Comparison of ENCODE assay signal across 15 mouse cellular contexts in genomic region chr8:121188994-121189393, GRCm38 (mm10).
DNase-seq lines count a peak whose midpoint lies in the region; ATAC-seq and TF ChIP-seq lines count a peak whose summit lies in the region.
"Had no signal": no experiment of that assay in that cellular context is flagged by ENCODE, and none has a peak within 500 bp of the region (broad histone marks: within the 10 kb centered on the region; RNA-seq: fewer than 3 reads in every experiment).

No protein-coding gene starts in this region.

- H3K36me3 ChIP-seq in kidney, postnatal 0 days (ENCODE audit: insufficient read depth, low read length) = no peaks in the 10 kb centered on the region
- H3K36me3 ChIP-seq in neural tube, embryonic 12.5 days = no peaks in the 10 kb centered on the region
- H3K36me3 ChIP-seq in neural tube, embryonic 15.5 days = no peaks in the 10 kb centered on the region
- no peaks in the 10 kb centered on the region for H3K36me3 ChIP-seq in heart, embryonic 12.5 days
- H3K36me3 ChIP-seq in intestine, embryonic 16.5 days (ENCODE audit: control insufficient read depth, insufficient read depth, low read length) = no peaks in the 10 kb centered on the region
- no peaks in the 10 kb centered on the region for H3K36me3 ChIP-seq in midbrain, embryonic 16.5 days (ENCODE audit: control insufficient read depth, insufficient read depth, low read length)
- H3K36me3 ChIP-seq: limb, embryonic 12.5 days; liver, embryonic 15.5 days had no signal

- no peak for ATAC-seq in kidney, postnatal 0 days (replicated peaks; ENCODE audit: low FRiP score, low read depth)
- ATAC-seq in neural tube, embryonic 12.5 days (ENCODE audit: low FRiP score, low read depth) = 0 out of 2 replicates have a peak, but pooled peaks have one; percentile 29
- ATAC-seq in neural tube, embryonic 15.5 days (ENCODE audit: low FRiP score) = no peak
- ATAC-seq in heart, embryonic 12.5 days (ENCODE audit: insufficient number of reproducible peaks, low FRiP score) = peak; percentile 44; the same call in 1 of the 2 replicates
- ATAC-seq in intestine, embryonic 16.5 days = 0 out of 2 replicates have a peak, but pooled peaks have one; percentile 31
- ATAC-seq in frontal cortex, adult (ENCODE audit: low TSS enrichment) = no peak
- ATAC-seq in midbrain, embryonic 16.5 days = no peak
- ATAC-seq: forebrain, embryonic 13.5 days had no signal

- no peaks in the 10 kb centered on the region for H3K27me3 ChIP-seq in kidney, postnatal 0 days (ENCODE audit: insufficient read depth, low read length)
- peaks cover 11% of the 10 kb centered on the region; the same call in 1 of the 2 replicates for H3K27me3 ChIP-seq in neural tube, embryonic 12.5 days (replicated peaks)
- H3K27me3 ChIP-seq in neural tube, embryonic 15.5 days (replicated peaks) = no peaks in the 10 kb centered on the region
- peaks cover 10% of the 10 kb centered on the region; the same call in 1 of the 2 replicates for H3K27me3 ChIP-seq in heart, embryonic 12.5 days (replicated peaks)
- H3K27me3 ChIP-seq in intestine, embryonic 16.5 days (replicated peaks; ENCODE audit: control insufficient read depth, insufficient read depth, low read length) = peaks cover 3% of the 10 kb centered on the region; the same call in 1 of the 2 replicates
- no peaks in the 10 kb centered on the region for H3K27me3 ChIP-seq in midbrain, embryonic 16.5 days (ENCODE audit: control insufficient read depth, insufficient read depth, low read depth, low read length)

- no peak overlapping the region for H3K4me3 ChIP-seq in kidney, postnatal 0 days (replicated peaks; ENCODE audit: low read depth, low read length)
- H3K4me3 ChIP-seq in neural tube, embryonic 12.5 days = no peak overlapping the region
- H3K4me3 ChIP-seq in neural tube, embryonic 15.5 days (replicated peaks) = no peak overlapping the region
- H3K4me3 ChIP-seq in heart, embryonic 12.5 days = no peak overlapping the region
- no peak overlapping the region for H3K4me3 ChIP-seq in intestine, embryonic 16.5 days (ENCODE audit: low read length)
- H3K4me3 ChIP-seq in midbrain, embryonic 16.5 days (ENCODE audit: low read depth, low read length) = no peak overlapping the region
- H3K4me3 ChIP-seq: forebrain, embryonic 13.5 days; limb, embryonic 12.5 days; liver, embryonic 15.5 days had no signal

- H3K9ac ChIP-seq in kidney, postnatal 0 days (ENCODE audit: low read depth, low read length) = peak overlapping the region; percentile 8; the same call in 1 of the 2 replicates
- no peak overlapping the region for H3K9ac ChIP-seq in neural tube, embryonic 12.5 days
- H3K9ac ChIP-seq in neural tube, embryonic 15.5 days (replicated peaks) = no peak overlapping the region
- H3K9ac ChIP-seq in heart, embryonic 12.5 days = no peak overlapping the region
- no peak overlapping the region for H3K9ac ChIP-seq in intestine, embryonic 16.5 days (ENCODE audit: low read depth, low read length)
- H3K9ac ChIP-seq in midbrain, embryonic 16.5 days (ENCODE audit: low read depth, low read length) = no peak overlapping the region
- H3K9ac ChIP-seq: forebrain, embryonic 13.5 days; limb, embryonic 12.5 days; liver, embryonic 15.5 days had no signal

- peak overlapping the region; percentile 47; the same call in 1 of the 2 replicates for H3K27ac ChIP-seq in kidney, postnatal 0 days
- no peak overlapping the region for H3K27ac ChIP-seq in neural tube, embryonic 12.5 days
- H3K27ac ChIP-seq in neural tube, embryonic 15.5 days (replicated peaks) = no peak overlapping the region; the same call in 1 of the 2 replicates
- 0 out of 2 replicates have a peak overlapping the region, but pooled peaks have one; percentile 5 for H3K27ac ChIP-seq in heart, embryonic 12.5 days (ENCODE audit: poor library complexity, severe bottlenecking)
- H3K27ac ChIP-seq in intestine, embryonic 16.5 days (ENCODE audit: low read length) = 0 out of 2 replicates have a peak overlapping the region, but pooled peaks have one; percentile 18
- no peak overlapping the region for H3K27ac ChIP-seq in midbrain, embryonic 16.5 days (ENCODE audit: low read length)
- H3K27ac ChIP-seq: forebrain, embryonic 13.5 days; limb, embryonic 12.5 days; liver, embryonic 15.5 days had no signal

- DNase-seq in kidney, postnatal 0 days (ENCODE audit: low spot score) = peak; percentile 39
- DNase-seq in kidney, postnatal 14 days = no peak
- DNase-seq: cerebellum, adult 18-20 months; right cerebral cortex, adult 18-20 months; spleen, adult 18-20 months; thymus, postnatal 14 days had no signal

- H3K9me3 ChIP-seq in kidney, postnatal 0 days (replicated peaks; ENCODE audit: low read length) = no peaks in the 10 kb centered on the region
- no peaks in the 10 kb centered on the region for H3K9me3 ChIP-seq in neural tube, embryonic 12.5 days
- 0 out of 2 replicates have a peak, but pooled peaks cover 3% of the 10 kb centered on the region for H3K9me3 ChIP-seq in neural tube, embryonic 15.5 days (replicated peaks)
- peaks cover 5% of the 10 kb centered on the region; the same call in 1 of the 2 replicates for H3K9me3 ChIP-seq in heart, embryonic 12.5 days (replicated peaks)
- H3K9me3 ChIP-seq in intestine, embryonic 16.5 days (ENCODE audit: control insufficient read depth, low read length) = no peaks in the 10 kb centered on the region
- H3K9me3 ChIP-seq in midbrain, embryonic 16.5 days (replicated peaks; ENCODE audit: control insufficient read depth, low read length, poor library complexity, severe bottlenecking) = no peaks in the 10 kb centered on the region
- H3K9me3 ChIP-seq: forebrain, embryonic 13.5 days; liver, embryonic 15.5 days had no signal

- WGBS in kidney, postnatal 0 days = 47% methylated on average over 9 of the region's 9 CpGs
- WGBS in neural tube, embryonic 12.5 days = 69% methylated on average over 9 of the region's 9 CpGs
- 63% methylated on average over 9 of the region's 9 CpGs for WGBS in neural tube, embryonic 15.5 days
- WGBS in heart, embryonic 12.5 days = 34% methylated on average over 9 of the region's 9 CpGs
- 50% methylated on average over 9 of the region's 9 CpGs for WGBS in intestine, embryonic 16.5 days
- WGBS in midbrain, embryonic 16.5 days = 73% methylated on average over 9 of the region's 9 CpGs

- H3K4me1 ChIP-seq in kidney, postnatal 0 days (replicated peaks; ENCODE audit: insufficient read depth, low read length) = peaks cover 31% of the 10 kb centered on the region
- H3K4me1 ChIP-seq in neural tube, embryonic 12.5 days = peaks cover 6% of the 10 kb centered on the region; the same call in 1 of the 2 replicates
- peaks cover 8% of the 10 kb centered on the region; the same call in 1 of the 2 replicates for H3K4me1 ChIP-seq in neural tube, embryonic 15.5 days
- H3K4me1 ChIP-seq in heart, embryonic 12.5 days (replicated peaks) = peaks cover 24% of the 10 kb centered on the region
- peaks cover 15% of the 10 kb centered on the region; the same call in 1 of the 2 replicates for H3K4me1 ChIP-seq in intestine, embryonic 16.5 days (ENCODE audit: control insufficient read depth, insufficient read depth, low read length)
- no peaks in the 10 kb centered on the region for H3K4me1 ChIP-seq in midbrain, embryonic 16.5 days (ENCODE audit: control insufficient read depth, insufficient read depth, low read length)
- H3K4me1 ChIP-seq: forebrain, embryonic 13.5 days; liver, embryonic 15.5 days had no signal

- H3K4me2 ChIP-seq in kidney, postnatal 0 days (ENCODE audit: low read length) = no peak overlapping the region
- no peak overlapping the region for H3K4me2 ChIP-seq in neural tube, embryonic 12.5 days (replicated peaks)
- no peak overlapping the region for H3K4me2 ChIP-seq in neural tube, embryonic 15.5 days
- H3K4me2 ChIP-seq in heart, embryonic 12.5 days = peak overlapping the region; percentile 28; the same call in 1 of the 2 replicates
- H3K4me2 ChIP-seq in intestine, embryonic 16.5 days (ENCODE audit: low read depth, low read length) = no peak overlapping the region
- no peak overlapping the region for H3K4me2 ChIP-seq in midbrain, embryonic 16.5 days (ENCODE audit: low read length)
- H3K4me2 ChIP-seq: forebrain, embryonic 13.5 days; limb, embryonic 12.5 days; liver, embryonic 15.5 days had no signal

- TF ChIP-seq CTCF in kidney, postnatal 0 days (IDR thresholded peaks at IDR 0.05; ENCODE audit: low read depth) = no peak

Comparison
In these comparisons a context has a peak if more than half of its experiments do, and no peak if none do; other contexts are left out.
1. ATAC-seq: peak in neural tube, embryonic 12.5 days (single experiment), heart, embryonic 12.5 days (single experiment) and intestine, embryonic 16.5 days (single experiment); none in kidney, postnatal 0 days (single experiment), neural tube, embryonic 15.5 days (single experiment), frontal cortex, adult (single experiment) and midbrain, embryonic 16.5 days (single experiment).
2. H3K27ac ChIP-seq: peak in kidney, postnatal 0 days (single experiment), heart, embryonic 12.5 days (single experiment) and intestine, embryonic 16.5 days (single experiment); none in neural tube, embryonic 12.5 days (single experiment), neural tube, embryonic 15.5 days (single experiment) and midbrain, embryonic 16.5 days (single experiment).